Mouse (Mus musculus) left cerebral cortex, adult 2 months (tissue): ENCODE measurements around the gene Pomp. TPM values are rescaled to one million over a fixed set of nuclear protein-coding genes. Genes with fewer than 3 reads are reported as not detected.
A peak's percentile ranks its signal among the peaks of the same experiment; 100 is the strongest.

Experiments
- DNase-seq, 2 experiments: peaks; one replicate each; pipeline ENCODE4 v3.0.0; 2021 to 2022; ENCODE audit warnings: low spot score in 2 of 2, mixed read lengths in 1 of 2; ENCODE audit errors: extremely low spot score in 1 of 2
- H3K27ac ChIP-seq: fragments of 200-600 bp; 2 replicates; pipeline ENCODE4 v1.8.1; 2022
- H3K4me3 ChIP-seq: fragments of 200-600 bp; 2 replicates; pipeline ENCODE4 v1.8.1; 2022
- CTCF ChIP-seq: fragments of 200-600 bp; IDR thresholded peaks from 2 replicates; pipeline ENCODE4 v1.8.1; 2022; ENCODE audit warnings: antibody characterized with exemption, mild to moderate bottlenecking, moderate library complexity
- intact Hi-C: fragments of 180-260 bp; cut with DNase I; formaldehyde crosslinking; loops from one replicate; pipeline ENCODE4 v1.15.1; 2025
- total RNA-seq, 2 experiments: library from RNA; stranded (reverse); gene quantifications; 2 replicates each; pipeline ENCODE4 v1.2.3; 2021

Pomp gene
- total RNA-seq, 2 experiments from 2014 or later = 186 to 206 TPM

DNA sequence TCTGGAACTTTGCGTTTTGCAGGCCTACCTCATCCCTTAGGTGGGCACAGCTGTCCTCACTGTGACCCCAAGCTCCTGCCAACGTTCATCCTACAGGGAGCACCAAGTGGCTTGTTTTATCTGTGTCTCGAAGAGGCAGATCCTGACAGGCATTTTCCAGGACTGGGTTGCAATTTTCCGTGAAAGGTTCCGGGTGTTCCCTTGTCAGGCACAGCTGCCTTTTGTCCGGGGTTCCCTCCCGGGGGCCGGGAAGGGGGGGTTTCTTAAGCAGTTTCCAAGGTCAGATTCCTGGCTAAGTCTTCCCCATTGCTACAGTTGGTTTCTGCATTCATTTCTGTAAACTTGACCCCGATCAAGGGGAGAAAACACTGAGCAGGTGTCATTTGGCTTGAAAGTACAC is 34.2 kb upstream of the Pomp start:
- Histone ChIP-seq H3K27ac (no peak overlapping the region), H3K4me3 (no peak overlapping the region; the same call in 1 of the 2 replicates)
- no peak for TF ChIP-seq CTCF
- intact Hi-C loops = no loop called here
- no peak for DNase-seq

- no peak overlapping the region for H3K27ac ChIP-seq
- intact Hi-C loops = no loop called here
- no peak for DNase-seq
- no peak for TF ChIP-seq CTCF
- no peak overlapping the region for H3K4me3 ChIP-seq
These were observed 33.7 kb upstream of the Pomp start for GRCm38 (mm10) chr5:147826546-147826945.

GRCm38 (mm10) chr5:147828846-147829245 is 31.4 kb upstream of the Pomp start:
- intact Hi-C loops = no loop called here
- Histone ChIP-seq H3K4me3 (no peak overlapping the region), H3K27ac (no peak overlapping the region)
- TF ChIP-seq CTCF = no peak
- no peak for DNase-seq

DNA sequence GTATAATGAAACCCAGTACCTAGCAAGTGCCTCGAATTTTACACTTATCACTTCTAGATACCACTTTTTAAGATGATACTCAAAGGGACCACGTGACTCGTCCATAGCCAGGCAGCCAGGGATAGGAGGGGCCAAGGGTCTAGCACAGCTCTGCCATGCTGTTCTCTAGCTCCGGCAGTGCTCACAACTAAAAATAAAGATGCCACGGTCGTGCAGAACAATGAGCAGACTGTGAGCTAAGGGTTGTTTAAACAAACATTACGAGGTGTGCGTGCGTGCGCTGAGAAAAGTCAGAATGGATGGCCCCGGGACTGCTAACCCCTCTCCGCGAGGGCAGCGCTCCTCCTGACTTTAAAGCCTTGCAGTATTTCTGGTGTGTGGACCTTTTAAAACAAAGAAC is 27.4 kb upstream of the Pomp start:
- H3K27ac ChIP-seq = no peak overlapping the region
- DNase-seq = no peak
- TF ChIP-seq CTCF = no peak
- H3K4me3 ChIP-seq = no peak overlapping the region
- intact Hi-C loops = no loop called here

DNA sequence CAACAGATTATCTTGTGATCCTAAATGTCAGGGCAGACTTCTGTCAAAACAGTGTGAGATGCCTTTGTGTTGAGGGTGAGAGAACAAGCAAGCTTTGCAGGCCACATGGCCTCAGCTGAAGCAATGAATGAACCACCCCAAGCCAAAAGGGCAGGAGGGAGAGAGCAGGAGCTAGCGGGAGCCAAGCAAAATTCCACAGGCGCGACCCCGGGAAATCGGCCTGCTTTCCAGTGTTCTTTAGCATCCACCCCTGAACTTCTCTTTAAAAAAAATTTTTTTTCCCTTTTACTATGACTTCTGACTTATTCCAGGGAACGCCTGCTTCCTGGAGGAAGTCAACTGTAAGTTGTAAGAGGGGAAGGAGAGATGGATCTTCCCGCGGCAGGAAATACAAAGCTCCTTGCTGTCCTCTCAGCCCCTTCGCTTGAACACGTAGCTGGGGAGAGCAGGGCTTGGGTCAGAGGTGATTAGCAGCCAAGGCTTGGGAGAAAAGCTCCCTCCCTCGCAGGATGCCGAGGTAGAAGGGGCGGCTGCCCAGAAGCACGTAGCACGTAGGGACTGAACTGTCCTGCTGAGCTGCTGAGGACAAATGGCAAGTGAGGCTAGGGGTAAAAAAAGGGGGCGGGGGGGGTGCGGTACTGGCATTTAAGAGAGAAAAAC is 25.3 kb upstream of the Pomp start:
- H3K27ac ChIP-seq = no peak overlapping the region

DNA sequence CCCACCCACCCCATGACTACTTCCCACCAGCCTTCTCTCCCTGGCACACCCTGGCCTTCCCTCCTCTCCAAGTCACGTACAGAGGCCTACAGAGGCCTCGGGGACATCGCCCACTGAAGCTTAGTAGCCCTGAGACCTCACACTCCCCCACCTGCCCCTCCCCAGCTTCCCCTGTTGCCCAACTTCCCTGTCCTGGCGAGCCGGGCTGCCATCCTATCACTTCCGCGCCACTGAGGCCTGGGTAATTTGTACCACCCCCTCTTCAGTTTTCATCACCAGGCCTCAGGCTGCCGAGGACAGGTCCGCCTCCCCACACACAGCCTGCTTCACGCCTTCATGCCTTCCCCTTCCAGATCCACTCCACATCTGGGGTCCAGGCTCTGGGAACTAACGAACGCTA is 20.8 kb upstream of the Pomp start:
- TF ChIP-seq CTCF = no peak
- H3K4me3 ChIP-seq = no peak overlapping the region
- DNase-seq = no peak
- intact Hi-C loops = no loop called here
- no peak overlapping the region for H3K27ac ChIP-seq

More for the DNA sequence above, 25.3 kb upstream of the Pomp start:
- no peak for TF ChIP-seq CTCF
- H3K4me3 ChIP-seq = no peak overlapping the region
- no peak for DNase-seq
- intact Hi-C loops = no loop called here

GRCm38 (mm10) chr5:147843340-147843739 is 16.9 kb upstream of the Pomp start:
- Histone ChIP-seq H3K4me3 (no peak overlapping the region), H3K27ac (no peak overlapping the region)
- intact Hi-C loops = loop anchor here (10.0 kb wide), 1 partner anchor 929 kb away; no protein-coding TSS in a partner anchor
- TF ChIP-seq CTCF = no peak
- no peak for DNase-seq

GRCm38 (mm10) chr5:147845319-147845718 is 14.9 kb upstream of the Pomp start:
- intact Hi-C loops = loop anchor here (5.0 to 10.0 kb wide), 4 partner anchors 128 to 931 kb away; partner anchors contain the start of gene Flt3
- no peak for DNase-seq
- Histone ChIP-seq H3K27ac (no peak overlapping the region), H3K4me3 (no peak overlapping the region)
- TF ChIP-seq CTCF = no peak

DNA sequence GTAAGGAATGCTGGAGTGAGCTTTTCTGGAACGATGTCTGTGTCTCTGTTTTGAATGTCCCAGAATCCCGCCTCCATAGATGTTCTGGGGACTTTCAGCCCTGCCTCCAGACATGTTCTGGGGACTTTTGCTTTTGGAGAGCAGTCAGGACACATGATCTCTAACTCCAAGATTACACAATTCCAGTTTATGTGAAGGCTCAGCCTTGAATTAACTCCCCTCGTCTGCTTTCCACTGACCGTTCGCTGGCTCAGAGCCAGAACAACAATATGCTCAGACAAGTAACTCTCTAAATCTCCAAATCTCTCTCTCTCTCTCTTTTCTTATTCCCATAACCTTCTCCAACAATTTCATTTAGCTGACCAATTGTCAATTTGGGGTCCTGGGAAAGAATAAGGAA is 12.9 kb upstream of the Pomp start:
- TF ChIP-seq CTCF = no peak
- no peak overlapping the region for H3K27ac ChIP-seq
- intact Hi-C loops = loop anchor here (5.0 to 10.0 kb wide), 4 partner anchors 130 to 933 kb away; partner anchors contain the start of gene Flt3
- H3K4me3 ChIP-seq = no peak overlapping the region
- DNase-seq = no peak

- Histone ChIP-seq H3K27ac (0 out of 2 replicates have a peak overlapping the region, but pooled peaks have one; percentile 47), H3K4me3 (no peak overlapping the region)
- intact Hi-C loops = loop anchor here (2.0 to 10.0 kb wide), 5 partner anchors 131 to 934 kb away; partner anchors contain the start of gene Flt3
- TF ChIP-seq CTCF = peak; percentile 80
- DNase-seq = peak; percentile 57 to 68
These were observed 11.9 kb upstream of the Pomp start for GRCm38 (mm10) chr5:147848164-147848863.

DNA sequence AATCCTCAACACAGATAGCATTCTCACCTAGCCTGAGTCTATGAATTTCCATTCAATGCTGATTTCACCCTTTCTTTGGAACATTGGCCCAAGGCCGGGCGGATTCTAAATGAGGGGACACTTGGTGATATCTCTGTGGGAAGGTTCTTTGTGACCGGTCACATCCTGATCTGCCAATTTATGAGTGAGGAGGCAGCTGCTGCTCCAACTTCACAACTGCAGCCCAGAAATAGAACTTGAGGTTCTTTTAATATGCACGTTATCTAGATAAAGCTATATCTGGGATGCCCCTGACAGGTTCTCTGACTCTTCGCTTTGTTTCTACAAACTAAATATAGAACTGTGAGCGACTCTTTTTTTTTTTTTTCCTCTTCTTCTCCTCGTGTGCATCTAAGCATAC is 10.1 kb upstream of the Pomp start:
- no peak for TF ChIP-seq CTCF
- DNase-seq = no peak
- intact Hi-C loops = no loop called here
- H3K4me3 ChIP-seq = no peak overlapping the region
- peak overlapping the region; percentile 55; the same call in 1 of the 2 replicates for H3K27ac ChIP-seq

- Histone ChIP-seq H3K27ac (peak overlapping the region; percentile 98), H3K4me3 (peak overlapping the region; percentile 78)
- TF ChIP-seq CTCF = no peak
- DNase-seq = no peak
- intact Hi-C loops = loop anchor here (1.0 to 10.0 kb wide), 4 partner anchors 34 to 428 kb away; partner anchors contain the start of genes Pan3 and Slc46a3
These were observed 199 bp upstream of the Pomp start for GRCm38 (mm10) chr5:147860076-147860448.
